Mouse (Mus musculus): ENCODE data around the gene 4930447C04Rik. TPM values are rescaled to one million over a fixed set of nuclear protein-coding genes. Genes with fewer than 3 reads are reported as not detected.

4930447C04Rik gene
- 1 to 10 TPM; 1.3 to 1.6 TPM for total RNA-seq (2021)
- long read RNA-seq, experiment 1: 0 reads
- long read RNA-seq, experiment 2: 0 reads

DNA sequence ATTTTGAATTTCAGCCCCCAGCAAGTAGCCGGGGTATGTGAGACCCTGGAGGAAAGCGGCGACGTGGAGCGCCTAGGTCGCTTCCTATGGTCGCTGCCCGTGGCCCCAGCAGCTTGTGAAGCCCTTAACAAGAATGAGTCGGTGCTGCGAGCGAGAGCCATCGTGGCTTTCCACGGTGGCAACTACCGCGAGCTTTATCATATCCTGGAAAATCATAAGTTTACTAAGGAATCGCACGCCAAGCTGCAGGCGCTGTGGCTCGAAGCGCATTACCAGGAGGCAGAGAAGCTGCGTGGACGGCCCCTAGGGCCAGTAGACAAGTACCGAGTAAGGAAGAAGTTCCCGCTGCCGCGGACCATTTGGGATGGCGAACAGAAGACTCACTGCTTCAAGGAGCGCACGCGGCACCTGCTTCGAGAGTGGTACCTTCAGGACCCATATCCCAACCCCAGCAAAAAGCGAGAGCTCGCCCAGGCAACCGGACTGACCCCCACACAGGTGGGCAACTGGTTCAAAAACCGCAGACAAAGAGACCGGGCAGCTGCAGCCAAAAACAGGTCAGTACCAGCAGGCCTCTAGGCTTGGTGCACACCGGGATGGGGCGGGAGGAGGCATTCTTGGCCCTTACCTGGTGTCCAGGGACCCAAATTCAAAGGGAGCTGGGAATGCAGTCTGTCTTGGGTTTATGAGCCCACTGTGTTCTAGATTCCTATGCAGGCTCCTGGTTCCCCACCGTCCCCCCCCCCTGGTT, at the start of gene 4930447C04Rik:
4930447C04Rik (minus strand) TSS at position 704 of the 751 bp plus-strand sequence.
- DNase-seq: no peak

DNA sequence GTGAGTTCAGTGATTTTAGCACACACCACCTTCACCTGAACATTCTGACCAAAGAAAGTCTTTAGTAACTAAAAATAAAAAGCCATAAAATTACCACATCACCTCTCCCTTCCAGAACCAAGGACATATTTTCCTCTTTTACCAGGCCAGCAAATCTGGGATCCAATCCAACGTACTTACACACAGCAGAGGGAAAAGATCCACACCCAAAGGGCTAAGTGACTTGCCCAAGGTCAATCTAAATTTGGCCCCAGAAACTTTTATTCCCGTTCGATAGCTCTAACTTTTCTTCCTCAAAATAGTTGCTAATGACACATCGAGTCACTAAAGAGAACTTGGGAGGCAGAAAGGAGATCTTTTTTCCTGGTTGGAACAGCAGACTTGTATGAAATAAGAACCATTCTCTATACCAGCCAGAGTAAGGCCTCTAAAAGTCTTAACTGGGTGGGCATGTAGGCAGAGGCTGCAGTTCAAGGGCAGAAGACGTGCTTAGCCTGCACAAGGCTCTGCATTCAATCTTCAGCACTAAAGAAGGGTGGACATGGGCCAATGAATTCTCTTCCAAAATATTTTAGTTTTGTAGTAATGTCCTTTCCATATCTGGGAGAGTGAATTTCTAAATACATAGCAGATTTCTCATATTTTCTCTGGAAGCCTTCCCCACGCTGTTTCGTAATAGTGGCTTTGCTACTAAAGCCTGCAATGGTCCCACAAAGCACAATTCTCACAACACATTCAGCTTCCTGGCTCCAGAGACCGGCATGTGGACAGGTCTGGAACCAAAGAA, 42.7 kb upstream of the 4930447C04Rik start:
- peak; percentile 67 for DNase-seq

DNA sequence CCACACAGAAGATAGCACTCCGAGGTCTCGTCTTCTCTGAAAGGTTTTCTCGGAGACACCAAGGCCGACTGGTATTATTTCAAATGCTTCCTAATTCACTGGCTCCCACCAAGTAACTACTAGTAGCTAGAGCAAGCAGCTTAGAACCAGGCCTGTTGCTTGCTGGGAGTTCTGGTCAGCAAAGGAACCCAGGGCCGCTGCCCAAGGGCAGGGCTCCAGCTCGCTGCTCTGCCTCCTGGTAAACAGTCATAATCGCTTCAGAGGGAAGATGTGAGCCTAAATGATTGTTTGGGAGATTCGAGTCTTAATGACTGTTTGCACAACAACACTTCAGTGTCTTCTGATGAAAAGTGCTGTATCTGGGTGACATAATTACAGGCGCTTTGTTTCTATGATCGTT, 42.0 kb upstream of the 4930447C04Rik start:
- peak; percentile 33 for DNase-seq

DNA sequence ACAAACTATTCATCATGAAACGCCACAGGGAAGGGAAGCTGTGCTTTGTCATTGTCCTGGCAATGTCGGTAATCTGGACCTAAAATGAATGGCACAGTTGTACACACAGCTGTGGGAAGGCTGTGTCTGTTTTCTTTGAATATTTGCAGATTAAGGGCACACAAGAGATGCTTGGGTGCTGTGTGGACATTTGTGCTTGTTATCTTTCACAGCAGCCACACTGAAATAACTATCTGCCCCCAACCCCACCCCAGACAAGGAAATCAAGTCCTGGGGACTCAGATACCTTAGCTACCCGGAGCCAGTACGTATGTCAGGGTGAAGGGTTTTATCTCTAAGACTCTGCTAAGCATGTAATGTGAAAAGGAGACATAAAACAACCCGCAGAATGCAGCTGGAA, 38.7 kb upstream of the 4930447C04Rik start:
- no peak for DNase-seq

DNA sequence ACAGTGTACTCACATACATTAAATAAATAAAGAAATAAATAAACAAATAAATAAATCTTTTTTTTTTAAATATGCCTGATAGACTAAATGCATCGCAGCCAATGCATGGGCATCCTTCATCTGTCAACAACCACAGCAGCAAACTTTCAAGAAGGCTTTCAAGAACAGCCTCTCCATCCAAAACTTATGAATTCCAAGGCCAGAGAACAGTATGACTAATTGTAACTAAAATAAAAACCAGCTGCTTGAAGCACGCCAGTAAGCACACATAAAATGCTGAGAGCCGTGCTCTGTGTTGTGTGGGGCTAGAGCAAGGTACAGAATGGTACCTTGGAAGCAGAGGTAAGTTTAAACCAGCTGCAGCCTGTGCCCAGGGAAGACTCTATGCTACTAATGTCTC, 37.3 kb upstream of the 4930447C04Rik start:
- no peak for DNase-seq

DNA sequence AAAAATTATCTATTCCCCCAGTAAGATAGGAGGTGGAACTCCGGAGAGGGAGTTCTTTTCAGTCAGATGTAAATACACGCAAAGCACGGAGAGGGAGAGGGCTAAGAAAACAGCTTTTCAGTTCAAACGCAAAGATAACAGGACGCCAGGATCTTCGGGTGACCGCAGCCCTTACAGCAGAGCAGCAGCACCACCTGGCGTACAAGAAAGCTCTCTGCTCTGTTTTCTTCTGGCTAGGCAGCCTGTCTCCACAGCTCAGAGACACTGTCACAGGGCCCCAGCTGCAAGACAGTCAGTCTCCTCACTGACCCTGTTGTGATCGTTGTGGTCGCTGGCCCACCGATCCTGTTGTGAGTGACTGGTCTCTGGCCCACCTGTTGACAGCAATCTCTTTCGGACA, 36.1 kb upstream of the 4930447C04Rik start:
- peak; percentile 81 for DNase-seq

DNA sequence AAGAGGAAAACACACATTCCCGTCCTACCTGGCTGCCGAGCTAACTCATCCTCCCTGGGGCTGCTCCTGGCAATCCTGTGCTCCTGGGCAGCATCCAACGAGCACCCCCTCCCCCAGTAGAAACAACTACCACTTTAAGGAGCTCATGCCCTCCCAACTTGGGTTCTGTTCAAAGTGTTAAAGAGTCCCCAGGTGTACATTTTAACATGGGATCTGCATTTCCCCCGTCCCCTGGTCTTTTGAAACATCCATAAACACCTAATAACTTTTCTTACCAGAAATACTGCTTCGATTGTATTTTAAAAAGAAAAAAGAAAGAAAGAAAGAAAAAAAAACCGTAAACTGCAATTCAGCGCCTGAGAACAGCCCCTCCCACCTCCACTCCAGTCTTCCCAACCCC, 35.6 kb upstream of the 4930447C04Rik start:
- no peak for DNase-seq

DNA sequence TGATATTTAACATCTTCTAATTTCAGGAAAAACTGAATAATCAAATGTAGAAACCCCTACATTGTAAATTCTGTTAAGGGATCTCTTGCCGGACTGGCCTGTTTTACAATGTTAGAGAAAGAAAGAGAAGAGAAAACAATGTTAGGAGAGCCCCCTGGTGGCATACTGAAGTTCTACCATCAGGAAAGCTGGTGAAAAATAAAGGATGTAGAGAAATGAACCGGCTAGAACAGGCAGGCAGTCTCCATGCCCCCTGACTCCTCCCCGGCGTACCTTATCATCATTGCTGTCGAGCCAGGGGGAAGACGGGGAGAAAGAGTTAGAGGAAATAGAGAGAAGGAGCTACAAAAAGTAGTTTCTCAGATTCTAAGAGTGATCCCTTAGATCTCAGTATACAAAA, 32.6 kb upstream of the 4930447C04Rik start:
- DNase-seq: peak; percentile 67

DNA sequence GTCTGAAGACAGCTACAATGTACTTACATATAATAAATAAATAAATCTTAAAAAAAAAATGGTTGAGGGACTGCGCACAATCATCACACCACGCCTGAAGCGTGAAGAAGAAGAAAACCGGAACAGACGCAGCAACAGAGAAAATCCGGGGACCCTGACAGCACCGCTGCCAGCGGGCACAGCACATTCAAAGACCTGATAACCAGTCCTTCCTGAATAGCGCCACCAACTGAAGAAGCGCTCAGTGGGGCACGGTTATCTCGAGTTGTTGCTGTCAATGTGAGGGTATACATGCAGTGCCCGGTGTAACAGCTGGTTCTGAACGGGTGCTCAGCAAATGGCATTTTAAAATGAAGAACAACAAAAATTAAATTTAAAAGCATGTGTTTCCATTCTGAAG, 30.0 kb upstream of the 4930447C04Rik start:
- no peak for DNase-seq

DNA sequence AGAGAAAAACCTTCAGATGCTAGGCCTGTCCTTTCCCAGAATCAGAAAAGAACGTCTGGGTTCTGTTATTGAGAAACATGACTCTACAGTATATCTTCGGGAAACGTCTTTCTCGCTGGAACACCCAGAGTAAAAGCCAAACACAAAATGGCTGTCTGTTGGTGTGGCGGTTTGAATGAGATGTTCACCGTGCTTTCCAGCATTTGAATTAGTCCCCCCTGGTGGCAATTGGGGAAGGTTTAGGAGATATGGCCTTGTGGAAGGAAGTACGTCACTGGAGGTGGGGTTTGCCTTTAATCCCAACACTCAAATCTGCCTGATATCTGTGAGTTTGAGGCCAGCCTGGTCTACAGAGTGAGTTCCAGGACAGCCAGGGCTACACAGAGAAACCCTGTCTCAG, 27.0 kb upstream of the 4930447C04Rik start:
- DNase-seq: no peak

DNA sequence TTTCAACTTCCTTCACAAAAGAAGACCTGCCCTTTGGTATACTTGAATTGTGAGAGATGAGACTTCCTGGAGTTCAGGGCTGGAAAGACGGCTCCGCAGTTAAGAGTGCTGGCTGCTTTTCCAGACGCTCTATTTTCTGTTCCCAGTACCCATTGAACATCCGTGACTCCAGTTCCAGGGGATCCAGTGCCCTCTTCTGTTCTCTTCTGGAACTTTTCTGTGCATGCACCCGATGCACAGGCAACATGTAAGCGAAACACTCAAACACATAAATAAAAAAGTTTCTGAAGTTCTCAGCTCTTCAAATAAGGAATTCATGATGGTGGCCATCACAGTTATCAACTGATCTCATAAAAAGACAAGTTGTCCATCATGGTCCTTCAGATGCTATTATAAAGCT, 22.2 kb upstream of the 4930447C04Rik start:
- DNase-seq: no peak

DNA sequence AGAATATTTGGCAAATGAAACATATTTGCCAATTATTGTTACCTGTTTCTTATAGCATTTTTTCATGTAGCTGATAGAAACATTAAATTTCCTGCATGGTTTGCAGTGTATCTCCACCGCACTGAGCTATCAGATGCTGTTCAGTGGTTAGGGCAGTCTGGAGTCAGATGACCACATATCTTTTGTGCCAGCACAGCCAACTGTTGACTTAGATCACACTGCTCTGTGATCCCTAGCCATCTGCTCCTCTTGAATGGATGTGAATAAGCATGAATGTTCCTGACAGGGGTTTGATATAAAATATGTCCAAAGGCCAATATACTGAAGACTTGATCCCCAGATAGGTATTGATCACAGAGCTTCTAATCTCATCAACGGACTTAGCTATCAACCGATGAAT, 17.9 kb upstream of the 4930447C04Rik start:
- no peak for DNase-seq

DNA sequence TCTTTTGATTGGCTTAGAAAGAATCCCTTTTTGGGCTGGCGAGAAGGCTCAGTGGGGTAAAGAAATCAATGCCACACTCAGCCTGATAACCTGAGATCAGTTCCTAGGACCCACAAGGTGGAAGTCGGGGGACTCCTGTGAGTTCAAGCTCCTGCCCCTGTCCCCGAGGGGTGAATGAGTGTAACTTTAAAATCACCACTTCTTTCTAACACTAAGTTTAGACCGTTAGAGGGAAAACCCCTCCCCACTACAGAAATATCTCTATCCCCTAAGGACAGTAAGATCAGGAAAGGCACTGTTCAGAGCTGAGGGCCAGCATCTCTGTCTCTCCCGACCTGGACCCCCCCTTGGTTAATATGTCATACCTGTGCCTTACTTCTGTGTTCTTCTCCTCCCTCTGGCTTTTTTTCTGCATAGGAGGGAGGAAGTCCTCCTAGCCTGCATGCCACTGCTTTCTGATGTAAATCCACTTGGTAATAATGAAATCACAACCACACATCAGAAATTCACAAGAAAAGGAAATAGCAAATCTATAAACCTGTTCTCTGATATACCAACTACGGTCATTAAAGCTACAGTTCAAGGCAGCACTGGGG, 17.4 kb upstream of the 4930447C04Rik start:
- no peak for DNase-seq

DNA sequence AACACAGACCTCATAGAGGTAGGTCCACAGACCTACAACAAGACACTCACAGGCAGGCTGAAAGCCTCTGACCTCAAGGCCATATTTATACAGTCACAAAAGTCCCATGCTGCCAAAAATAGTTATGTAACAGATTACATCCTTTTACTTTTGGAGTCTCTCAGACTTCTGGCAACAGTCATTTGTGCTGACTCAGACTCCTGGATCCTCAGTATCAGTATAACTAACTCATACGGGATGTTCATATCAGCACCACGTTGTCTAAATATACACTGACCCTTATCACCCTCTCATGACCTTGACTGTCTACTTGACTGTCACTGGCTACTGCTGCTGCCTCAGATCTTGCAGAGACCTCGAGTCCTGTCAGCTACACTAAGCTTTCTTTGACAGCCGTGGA, 14.3 kb upstream of the 4930447C04Rik start:
- no peak for DNase-seq

DNA sequence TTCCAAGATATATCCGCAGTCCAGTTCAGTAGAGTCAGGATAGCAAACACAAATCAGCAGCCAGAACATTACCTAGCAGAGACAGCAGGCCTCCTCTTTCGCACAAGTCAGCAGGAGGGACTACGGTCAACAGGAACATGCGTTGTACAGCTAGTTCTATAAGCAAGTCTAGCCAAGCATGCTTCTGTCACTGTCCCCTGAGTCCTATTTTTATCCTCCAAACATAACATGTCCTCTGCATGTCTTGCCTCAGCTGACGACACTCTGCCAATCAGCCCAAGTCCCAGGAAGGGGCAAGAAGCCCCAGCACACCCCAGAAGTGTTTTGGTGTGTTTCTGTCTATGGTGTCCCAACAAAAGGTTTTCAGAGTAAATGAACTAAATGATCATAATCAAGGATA, 13.3 kb upstream of the 4930447C04Rik start:
- no peak for DNase-seq

DNA sequence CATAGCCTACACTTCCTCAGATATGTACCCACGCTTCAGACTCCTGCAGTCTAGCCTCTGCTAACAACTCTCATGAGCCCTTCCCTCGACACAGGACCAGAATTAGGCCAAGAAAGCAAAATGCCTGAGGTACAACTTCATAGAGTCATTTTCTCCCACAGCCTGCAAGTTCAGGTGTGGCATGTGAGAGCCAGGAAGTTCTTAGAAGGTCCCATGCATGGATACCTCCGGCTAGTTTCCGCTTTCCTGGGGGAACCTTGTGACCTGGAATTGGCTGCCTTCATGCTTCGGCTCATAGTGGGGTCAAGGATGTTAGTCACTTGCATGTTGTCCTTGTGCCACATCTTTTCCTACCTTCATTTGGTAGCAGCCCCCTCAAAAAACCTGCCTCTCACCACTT, 12.5 kb upstream of the 4930447C04Rik start:
- DNase-seq: no peak

DNA sequence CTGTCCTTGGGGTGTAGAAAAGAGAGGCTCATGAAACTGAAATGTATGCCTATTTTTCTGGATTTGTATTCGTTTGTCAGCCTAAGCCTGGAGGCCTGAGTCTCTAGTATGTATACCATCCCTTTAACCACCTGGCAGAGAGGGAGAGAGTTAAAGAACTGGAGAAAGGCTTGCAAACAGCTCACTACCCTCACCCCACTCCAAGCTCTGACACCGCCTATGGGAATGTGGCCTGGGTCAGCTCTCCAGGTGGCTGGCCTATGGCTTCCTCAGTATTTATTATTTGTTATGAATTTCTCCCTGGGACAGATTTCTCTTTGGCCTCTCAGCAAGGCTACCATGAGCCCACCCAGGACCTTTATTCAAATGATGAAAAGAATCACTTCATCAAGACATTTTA, 6.8 kb upstream of the 4930447C04Rik start:
- no peak for DNase-seq

DNA sequence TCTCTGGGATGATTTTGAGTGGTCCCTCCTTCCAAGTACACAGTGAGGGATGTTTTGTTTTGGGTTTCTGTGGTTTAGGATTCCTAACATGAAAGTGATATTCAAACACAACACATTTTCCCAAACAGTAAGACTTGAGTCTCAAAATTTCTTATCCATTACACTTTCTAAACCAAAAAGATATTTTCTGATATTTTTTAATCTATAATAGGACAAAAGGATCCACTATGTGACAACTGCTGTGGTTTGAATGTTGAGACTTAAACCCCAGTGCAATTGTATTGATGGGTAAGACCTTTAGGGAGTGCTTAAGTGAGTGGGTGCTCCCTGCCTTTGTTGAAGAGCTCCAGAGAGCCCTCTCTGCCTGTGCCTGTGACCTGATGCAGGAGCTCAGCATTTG, 6.2 kb upstream of the 4930447C04Rik start:
- no peak for DNase-seq

DNA sequence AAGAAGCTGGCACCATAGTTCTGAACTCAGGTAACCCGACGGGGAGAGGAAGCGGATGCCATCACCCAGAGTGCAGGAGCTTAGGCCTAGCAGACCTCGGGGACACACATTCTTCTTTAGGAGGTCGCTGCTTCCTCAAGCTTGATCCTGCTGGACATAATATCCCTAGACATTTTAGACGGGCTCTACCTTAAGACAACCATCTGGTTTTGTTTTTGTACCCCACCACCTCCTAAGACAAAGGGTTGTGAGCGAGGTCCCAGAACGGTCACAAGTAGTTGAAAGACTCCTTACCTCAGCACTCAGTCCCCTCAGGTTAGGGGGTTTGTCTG, 5.5 kb upstream of the 4930447C04Rik start:
- no peak for DNase-seq

DNA sequence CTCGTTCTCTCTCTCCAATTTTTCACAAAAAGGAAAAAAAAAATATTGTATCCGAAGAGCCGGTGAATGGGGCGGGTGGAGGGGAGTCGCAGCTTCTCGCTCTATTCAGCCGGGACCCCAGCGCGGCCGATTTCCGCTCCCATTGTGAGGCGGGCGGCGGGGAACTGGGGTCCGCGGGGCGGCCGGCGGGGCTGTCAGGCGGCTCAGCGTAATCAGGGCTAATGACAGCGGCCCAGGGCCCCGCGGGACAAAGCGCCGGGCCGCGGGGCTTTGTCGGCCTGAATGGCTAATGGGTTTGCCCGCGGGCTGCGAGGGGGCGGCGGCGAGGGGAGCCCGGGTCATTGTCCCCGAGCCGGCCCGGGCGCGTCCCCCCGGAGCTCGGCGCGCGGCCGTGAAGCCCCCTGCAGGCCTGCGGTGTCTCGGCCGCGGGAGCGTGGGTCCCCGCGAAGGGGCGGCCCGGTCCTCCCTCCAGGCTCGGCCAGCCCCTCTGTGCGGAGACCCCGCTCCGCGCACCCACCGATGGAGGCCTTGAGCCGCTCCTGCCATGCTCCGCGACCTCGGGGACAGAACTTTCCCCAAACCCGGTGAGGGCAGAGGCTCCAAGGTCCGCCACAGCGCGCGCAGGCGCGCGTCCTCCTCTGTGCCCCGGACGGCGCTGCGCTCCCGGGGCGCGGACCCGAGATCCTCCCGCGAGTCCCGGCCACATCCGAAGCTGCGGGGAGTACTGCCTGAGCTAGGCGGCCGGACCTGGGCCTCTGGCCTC, 4.9 kb upstream of the 4930447C04Rik start:
- peak; percentile 13 for DNase-seq

DNA sequence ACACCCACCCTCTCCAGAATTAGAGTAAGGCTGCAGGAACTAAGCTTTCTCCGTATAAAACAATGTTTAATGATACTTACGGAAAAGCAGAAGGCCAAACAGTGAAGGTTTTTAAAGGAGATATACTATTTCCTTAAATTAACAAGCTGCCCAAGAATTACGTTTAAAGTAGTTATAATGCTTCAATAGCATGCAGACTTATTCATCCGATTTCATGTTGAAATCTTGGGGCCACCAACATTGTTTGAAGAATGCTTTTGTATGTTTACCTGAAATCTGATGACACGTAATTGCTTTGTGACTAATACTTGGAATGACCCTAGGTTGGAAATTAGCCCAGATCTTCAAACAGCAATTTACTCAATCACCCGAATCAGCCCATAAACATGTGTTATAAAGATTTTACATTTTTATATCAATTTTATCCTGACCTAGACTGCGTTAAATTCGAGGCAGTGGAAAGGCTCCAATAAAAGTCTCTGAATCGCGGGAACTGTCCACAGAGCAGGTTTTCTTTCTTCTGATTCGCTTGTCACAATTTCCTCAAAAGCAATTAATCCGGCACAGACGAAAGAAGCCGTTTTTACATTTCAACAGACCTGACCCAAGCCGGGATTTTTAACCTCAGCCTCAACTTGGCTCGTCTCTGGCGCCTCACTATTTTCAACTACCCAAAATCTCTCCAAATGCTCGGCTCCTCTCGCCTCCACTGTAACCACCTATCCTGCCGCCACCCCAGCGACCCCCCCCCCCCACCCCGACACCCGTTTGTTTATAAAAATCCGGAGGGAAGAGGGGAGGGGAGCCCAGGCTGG, 4.0 kb upstream of the 4930447C04Rik start:
- no peak for DNase-seq

Data from adrenal gland, postnatal 10 days (tissue).